9 mouse cellular contexts compared by ENCODE assay signal in the genomic region with DNA sequence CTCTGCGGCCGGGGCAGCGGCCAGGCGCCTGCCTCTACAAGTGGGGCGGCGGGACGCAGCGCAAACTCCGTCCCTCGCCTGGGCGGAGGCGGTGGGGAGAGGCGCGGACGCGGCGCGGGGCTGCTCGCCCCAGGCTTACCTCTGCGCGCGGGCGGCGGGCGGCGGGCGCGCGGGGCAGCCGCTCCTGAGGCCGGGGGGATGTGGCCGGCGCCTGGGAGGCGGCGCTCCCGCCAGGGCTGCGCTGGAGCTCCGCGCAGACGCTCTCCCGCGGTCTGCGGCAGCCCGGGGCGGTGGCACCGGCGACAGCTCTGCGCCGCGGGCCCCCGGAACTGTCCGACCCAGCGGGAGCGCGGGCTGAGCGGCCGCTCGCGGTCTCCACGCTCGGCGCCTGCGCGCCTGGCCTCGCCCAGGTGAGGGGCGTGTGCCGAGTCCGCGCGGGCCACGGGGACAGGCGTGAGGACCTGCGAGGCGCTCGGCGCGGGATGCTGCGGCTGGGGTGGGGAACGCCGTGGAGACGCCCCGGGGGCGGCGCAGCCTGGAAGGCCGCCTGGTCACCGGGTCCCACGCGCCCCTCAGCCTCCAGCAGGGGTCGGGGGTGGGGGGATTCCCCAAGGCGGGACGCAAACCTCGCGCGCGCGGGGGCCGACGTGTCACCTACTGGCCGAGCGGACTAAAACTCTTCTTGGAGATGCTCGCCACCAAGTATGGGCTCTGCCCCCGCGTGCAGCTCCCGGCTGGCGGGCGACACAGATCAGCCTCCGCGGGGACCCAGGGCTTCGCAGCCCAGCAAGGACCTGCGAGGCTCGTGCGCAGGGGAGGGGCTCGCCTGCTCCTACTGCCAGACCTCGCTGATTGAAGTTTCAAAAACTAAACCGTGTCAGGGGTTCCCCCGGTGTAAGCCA. TPM values are rescaled to one million over a fixed set of nuclear protein-coding genes. Genes with fewer than 3 reads are reported as not detected.
DNase-seq lines count a peak whose midpoint lies in the region; ATAC-seq and TF ChIP-seq lines count a peak whose summit lies in the region.
"Had no signal": no experiment of that assay in that cellular context is flagged by ENCODE, and none has a peak within 500 bp of the region (broad histone marks: within the 10 kb centered on the region; RNA-seq: fewer than 3 reads in every experiment).

No protein-coding gene starts in this region.

- no peak for TF ChIP-seq CTCF in E14TG2a.4 (conservative IDR thresholded peaks at IDR 0.05; ENCODE audit: low read length)
- TF ChIP-seq CTCF in thymus, adult 2 months (IDR thresholded peaks at IDR 0.05; ENCODE audit: borderline replicate concordance, control insufficient read depth, extremely low read depth, insufficient read depth, low read length, poor library complexity): no peak

- 0% methylated on average over 34 of the region's 116 CpGs for WGBS in embryonic facial prominence, embryonic 14.5 days
- WGBS in heart, embryonic 16.5 days: under 1% methylated on average over 87 of the region's 116 CpGs
- WGBS in midbrain, embryonic 13.5 days: 1% methylated on average over 93 of the region's 116 CpGs
- WGBS in stomach, embryonic 15.5 days: under 1% methylated on average over 79 of the region's 116 CpGs
- 3% methylated on average over 115 of the region's 116 CpGs for WGBS in thymus, adult 2 months

- H3K4me3 ChIP-seq in E14TG2a.4 (replicated peaks; ENCODE audit: low read length): peak overlapping the region; percentile 77
- H3K4me3 ChIP-seq in embryonic facial prominence, embryonic 14.5 days (ENCODE audit: low read depth, low read length): peak overlapping the region; percentile 66
- H3K4me3 ChIP-seq in heart, embryonic 16.5 days (ENCODE audit: low read length): peak overlapping the region; percentile 67
- peak overlapping the region; percentile 74 for H3K4me3 ChIP-seq in midbrain, embryonic 13.5 days (replicated peaks)
- peak overlapping the region; percentile 57 for H3K4me3 ChIP-seq in stomach, embryonic 15.5 days (replicated peaks)
- H3K4me3 ChIP-seq in thymus, adult 2 months (ENCODE audit: control insufficient read depth, insufficient read depth, low read length): no peak overlapping the region

- ATAC-seq in embryonic facial prominence, embryonic 14.5 days (ENCODE audit: low read depth): peak; percentile 88
- peak; percentile 82 for ATAC-seq in heart, embryonic 16.5 days (replicated peaks; ENCODE audit: extremely low read depth, insufficient read depth, low FRiP score)
- ATAC-seq in midbrain, embryonic 13.5 days: peak; percentile 90
- ATAC-seq in stomach, embryonic 15.5 days (ENCODE audit: insufficient read depth, low FRiP score, low read depth): peak; percentile 84

- 0 out of 2 replicates have a peak overlapping the region, but pooled peaks have one; percentile 6 for H3K27ac ChIP-seq in embryonic facial prominence, embryonic 14.5 days (replicated peaks; ENCODE audit: low read depth, low read length)
- no peak overlapping the region for H3K27ac ChIP-seq in heart, embryonic 16.5 days (ENCODE audit: low read length)
- H3K27ac ChIP-seq in midbrain, embryonic 13.5 days: 0 out of 2 replicates have a peak overlapping the region, but pooled peaks have one; percentile 9
- H3K27ac ChIP-seq in stomach, embryonic 15.5 days: no peak overlapping the region
- no peak overlapping the region for H3K27ac ChIP-seq in thymus, adult 2 months (ENCODE audit: control insufficient read depth, insufficient read depth, low read length)
- H3K27ac ChIP-seq: macrophage had no signal

- H3K4me1 ChIP-seq in E14TG2a.4 (replicated peaks; ENCODE audit: low read depth, low read length): peaks cover 9% of the 10 kb centered on the region
- H3K4me1 ChIP-seq in embryonic facial prominence, embryonic 14.5 days (ENCODE audit: control insufficient read depth, insufficient read depth, low read length): no peaks in the 10 kb centered on the region
- H3K4me1 ChIP-seq in heart, embryonic 16.5 days (ENCODE audit: control insufficient read depth, insufficient read depth, low read length): 0 out of 2 replicates have a peak, but pooled peaks cover 2% of the 10 kb centered on the region
- H3K4me1 ChIP-seq in midbrain, embryonic 13.5 days (replicated peaks): peaks cover 12% of the 10 kb centered on the region
- H3K4me1 ChIP-seq in stomach, embryonic 15.5 days: peaks cover 10% of the 10 kb centered on the region
- H3K4me1 ChIP-seq in thymus, adult 2 months (replicated peaks; ENCODE audit: control insufficient read depth, insufficient read depth, low read length): no peaks in the 10 kb centered on the region

- peaks cover 78% of the 10 kb centered on the region for H3K27me3 ChIP-seq in E14TG2a.4 (ENCODE audit: insufficient read depth, low read length)
- H3K27me3 ChIP-seq in embryonic facial prominence, embryonic 14.5 days (replicated peaks; ENCODE audit: control insufficient read depth, insufficient read depth, low read length): peaks cover 37% of the 10 kb centered on the region
- H3K27me3 ChIP-seq in heart, embryonic 16.5 days (ENCODE audit: control insufficient read depth, insufficient read depth, low read length): peaks cover 35% of the 10 kb centered on the region
- H3K27me3 ChIP-seq in midbrain, embryonic 13.5 days: peaks cover 42% of the 10 kb centered on the region
- peaks cover 23% of the 10 kb centered on the region for H3K27me3 ChIP-seq in stomach, embryonic 15.5 days (replicated peaks)
- H3K27me3 ChIP-seq in thymus, adult 2 months (ENCODE audit: control insufficient read depth, insufficient read depth, low read length): no peaks in the 10 kb centered on the region; the same call in 1 of the 2 replicates

- no peaks in the 10 kb centered on the region for H3K9me3 ChIP-seq in E14TG2a.4 (ENCODE audit: low read length)
- H3K9me3 ChIP-seq in embryonic facial prominence, embryonic 14.5 days (ENCODE audit: control insufficient read depth, low read length): peaks cover 5% of the 10 kb centered on the region; the same call in 1 of the 2 replicates
- 0 out of 2 replicates have a peak, but pooled peaks cover 3% of the 10 kb centered on the region for H3K9me3 ChIP-seq in heart, embryonic 16.5 days (replicated peaks; ENCODE audit: control insufficient read depth, low read length)
- no peaks in the 10 kb centered on the region for H3K9me3 ChIP-seq in midbrain, embryonic 13.5 days
- H3K9me3 ChIP-seq in stomach, embryonic 15.5 days: no peaks in the 10 kb centered on the region

- no peak for TF ChIP-seq POLR2A in thymus, adult 2 months (IDR thresholded peaks at IDR 0.05; ENCODE audit: control insufficient read depth, extremely low read depth, insufficient read depth, low read length, poor library complexity)

- peak overlapping the region; percentile 67 for H3K9ac ChIP-seq in embryonic facial prominence, embryonic 14.5 days (ENCODE audit: low read depth, low read length)
- peak overlapping the region; percentile 72 for H3K9ac ChIP-seq in heart, embryonic 16.5 days (ENCODE audit: low read length)
- peak overlapping the region; percentile 74 for H3K9ac ChIP-seq in midbrain, embryonic 13.5 days (replicated peaks)
- H3K9ac ChIP-seq in stomach, embryonic 15.5 days: peak overlapping the region; percentile 26

- H3K36me3 ChIP-seq in E14TG2a.4 (ENCODE audit: insufficient read depth, low read length): no peaks in the 10 kb centered on the region
- H3K36me3 ChIP-seq in embryonic facial prominence, embryonic 14.5 days (ENCODE audit: control insufficient read depth, insufficient read depth, low read length): no peaks in the 10 kb centered on the region
- no peaks in the 10 kb centered on the region for H3K36me3 ChIP-seq in heart, embryonic 16.5 days (ENCODE audit: control insufficient read depth, insufficient read depth)
- no peaks in the 10 kb centered on the region for H3K36me3 ChIP-seq in midbrain, embryonic 13.5 days
- H3K36me3 ChIP-seq in stomach, embryonic 15.5 days: no peaks in the 10 kb centered on the region
- no peaks in the 10 kb centered on the region for H3K36me3 ChIP-seq in thymus, adult 2 months (ENCODE audit: control insufficient read depth, insufficient read depth, low read length)

- H3K4me2 ChIP-seq in embryonic facial prominence, embryonic 14.5 days (ENCODE audit: low read depth, low read length): peak overlapping the region; percentile 99
- peak overlapping the region; percentile 100 for H3K4me2 ChIP-seq in heart, embryonic 16.5 days (ENCODE audit: low read depth, low read length)
- peak overlapping the region; percentile 99 for H3K4me2 ChIP-seq in midbrain, embryonic 13.5 days (replicated peaks)
- H3K4me2 ChIP-seq in stomach, embryonic 15.5 days: peak overlapping the region; percentile 99

- DNase-seq in adrenal gland, postnatal 25 days: peak; percentile 21
- peak; percentile 42 for DNase-seq in embryonic facial prominence, embryonic 14.5 days (ENCODE audit: low spot score)
- peak; percentile 36 to 42 for DNase-seq in layer of hippocampus, postnatal 36 days
- DNase-seq in thymus, adult 2 months: no peak

RNA-seq across cellular contexts. Expression of a gene that starts 2.8 kb away (rescaled TPM):
- 0.49 and 0.67 TPM in 2 replicates for total RNA-seq in adrenal gland, postnatal 25 days (2021)
- polyA plus RNA-seq in embryonic facial prominence, embryonic 14.5 days (2014; fragmentation: Nextera tagmentation; extraction: Ambion mirVana): 8.9 and 10.9 TPM in 2 replicates
- 3.8 and 4.0 TPM in 2 replicates for polyA plus RNA-seq in heart, embryonic 16.5 days (2015; fragmentation: Nextera tagmentation; extraction: Ambion mirVana)
- total RNA-seq in layer of hippocampus, postnatal 36 days (2021): 10 to 100 TPM; 47.0 to 49.9 TPM
- 6.1 and 6.7 TPM in 2 replicates for polyA plus RNA-seq in midbrain, embryonic 13.5 days (2015; fragmentation: Nextera tagmentation; extraction: Ambion mirVana)
- 5.2 and 5.9 TPM in 2 replicates for polyA plus RNA-seq in stomach, embryonic 15.5 days (2015; fragmentation: Nextera tagmentation; extraction: Ambion mirVana)
- 0.38 and 0.84 TPM in 2 replicates for polyA plus RNA-seq in thymus, adult 2 months (2012; rRNA removed)
- polyA plus RNA-seq: macrophage had no signal

Comparison
In these comparisons a context has a peak if more than half of its experiments do, and no peak if none do; other contexts are left out.
1. H3K27ac ChIP-seq: peak in embryonic facial prominence, embryonic 14.5 days (single experiment) and midbrain, embryonic 13.5 days (single experiment); none in heart, embryonic 16.5 days (single experiment), stomach, embryonic 15.5 days (single experiment) and thymus, adult 2 months (single experiment).
2. Peak in every context shown above with its lines, with median percentiles within 50 percentile points of each other: ATAC-seq, H3K4me2 ChIP-seq and H3K9ac ChIP-seq.